Mouse (Mus musculus) liver, embryonic 14.5 days (tissue): ENCODE results near the gene Col16a1.

Source experiments
- CTCF ChIP-seq: IDR thresholded peaks from 2 replicates; pipeline ENCODE4 v1.5.1; 2016; ENCODE audit warnings: antibody characterized with exemption, low read depth, control low read depth
- EP300 ChIP-seq: IDR thresholded peaks from 2 replicates; pipeline ENCODE4 v1.6.1; 2016; ENCODE audit warnings: antibody characterized with exemption, low read depth

GRCm38 (mm10) chr4:130060937-130061336 lies 13.3 kb downstream of the Col16a1 start:
- no peak for TF ChIP-seq CTCF
- no peak for TF ChIP-seq EP300
